Mouse (Mus musculus) retina, postnatal 7 days (tissue): ENCODE data around the gene Pde10a.

Source experiments
- DNase-seq: peaks from one replicate; pipeline ENCODE4 v3.0.0-alpha.2; 2012; ENCODE audit warnings: low read depth, low spot score

Pde10a gene

GRCm38 (mm10) chr17:8580360-8580759 lies 55.2 kb downstream of the Pde10a start:
- no peak for DNase-seq

DNA sequence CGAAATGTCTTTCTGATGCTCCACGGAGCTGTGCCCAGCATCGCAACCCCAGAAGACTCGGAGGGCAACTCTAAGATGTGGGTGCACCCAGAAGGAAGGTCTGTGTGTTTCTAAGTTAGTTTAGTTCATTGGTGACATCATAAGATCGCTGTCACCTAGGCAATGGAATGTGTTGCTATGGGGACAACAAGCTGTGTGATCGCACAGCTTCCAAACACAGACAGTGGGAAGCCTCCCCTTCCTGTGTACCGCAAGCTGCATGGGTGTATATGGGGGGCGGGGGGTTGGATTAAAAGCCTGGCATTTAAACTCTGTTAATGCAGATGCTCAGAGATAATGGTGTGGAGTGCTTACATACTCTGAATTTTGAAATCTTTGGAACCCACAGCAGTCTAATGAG lies 56.4 kb downstream of the Pde10a start:
- DNase-seq: no peak

DNA sequence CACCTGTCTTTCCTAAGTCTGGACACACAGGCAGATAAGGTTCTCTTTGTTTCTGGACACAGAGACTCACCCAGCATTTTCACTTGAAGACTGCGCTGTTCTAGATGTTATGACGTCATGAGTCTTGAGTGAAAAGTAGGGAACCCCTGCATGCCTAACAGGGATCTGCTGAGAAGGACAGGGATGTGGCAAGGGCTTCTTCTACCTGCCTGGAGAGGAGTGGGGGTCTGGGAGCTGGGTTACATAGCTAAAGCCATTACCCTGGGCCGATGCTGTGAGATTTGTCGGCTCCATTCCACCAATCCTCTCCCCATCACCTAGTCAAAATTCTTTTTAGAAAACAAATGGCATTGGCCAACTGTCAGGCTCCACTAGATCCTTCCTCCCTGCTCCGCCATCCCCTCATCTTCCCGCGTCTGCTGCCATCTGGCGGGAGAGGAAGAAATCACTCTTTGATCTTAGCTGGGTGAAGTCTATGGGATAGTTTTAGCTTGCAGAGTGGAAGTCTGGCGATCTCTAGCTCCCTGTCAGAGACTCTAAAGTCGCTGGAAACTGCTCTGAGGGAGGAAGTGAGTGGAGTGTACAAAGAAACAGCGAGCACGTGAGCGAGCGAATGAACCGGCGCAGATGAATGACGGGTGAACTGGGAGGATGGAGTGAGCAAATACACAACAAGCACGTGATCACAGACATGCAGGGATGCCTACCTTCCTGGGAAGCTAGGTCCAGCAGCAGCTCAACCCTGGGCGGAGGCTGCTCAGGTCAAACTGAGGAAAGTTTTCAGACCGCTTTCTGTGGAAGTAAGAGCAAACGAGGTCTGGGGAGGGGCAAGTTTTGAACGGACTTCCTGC lies 67.5 kb downstream of the Pde10a start:
- peak; percentile 66 for DNase-seq

DNA sequence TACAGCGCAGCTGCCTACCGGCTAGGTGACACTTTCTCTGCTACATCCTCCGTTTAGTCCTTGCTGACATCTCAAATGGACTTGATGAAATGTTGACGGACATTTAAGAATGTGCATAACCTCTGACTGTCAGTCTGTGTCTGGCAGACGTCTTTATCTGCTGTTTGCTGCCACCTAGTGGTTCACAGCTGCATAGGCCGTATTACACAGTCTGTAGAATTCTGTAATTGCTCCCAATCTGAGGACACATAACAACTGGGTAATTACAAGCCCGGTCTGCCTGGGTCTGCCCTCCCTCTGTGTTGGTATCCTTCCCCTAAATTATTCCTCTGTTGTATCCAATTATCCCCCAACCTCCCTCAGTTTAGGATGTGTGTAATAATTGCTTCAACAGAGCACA lies 72.6 kb downstream of the Pde10a start:
- peak; percentile 43 for DNase-seq

- DNase-seq: no peak
These were observed 77.8 kb downstream of the Pde10a start for GRCm38 (mm10) chr17:8602976-8603375.

- no peak for DNase-seq
These were observed 80.7 kb downstream of the Pde10a start for GRCm38 (mm10) chr17:8605921-8606320.

DNA sequence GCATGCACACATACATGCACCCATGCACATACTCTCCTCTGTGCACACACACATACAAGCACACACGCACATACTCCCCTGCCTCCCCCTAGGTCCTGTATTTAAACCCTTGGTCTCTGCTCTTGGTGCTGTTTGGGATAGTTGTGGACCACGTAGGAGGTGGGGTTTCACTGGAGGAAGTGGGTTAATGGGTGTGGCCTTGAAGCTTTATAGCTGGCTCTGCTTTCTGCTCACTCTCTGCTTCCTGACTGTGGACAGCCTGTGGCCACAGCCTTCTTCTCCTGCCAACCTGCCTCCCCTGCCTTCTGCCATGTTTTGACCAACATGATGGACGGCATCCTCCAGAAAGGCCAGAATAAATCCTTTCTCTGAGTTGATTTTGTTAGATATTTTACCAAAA lies 81.5 kb downstream of the Pde10a start:
- no peak for DNase-seq

- no peak for DNase-seq
These were observed 86.7 kb downstream of the Pde10a start for GRCm38 (mm10) chr17:8611916-8612315.

DNA sequence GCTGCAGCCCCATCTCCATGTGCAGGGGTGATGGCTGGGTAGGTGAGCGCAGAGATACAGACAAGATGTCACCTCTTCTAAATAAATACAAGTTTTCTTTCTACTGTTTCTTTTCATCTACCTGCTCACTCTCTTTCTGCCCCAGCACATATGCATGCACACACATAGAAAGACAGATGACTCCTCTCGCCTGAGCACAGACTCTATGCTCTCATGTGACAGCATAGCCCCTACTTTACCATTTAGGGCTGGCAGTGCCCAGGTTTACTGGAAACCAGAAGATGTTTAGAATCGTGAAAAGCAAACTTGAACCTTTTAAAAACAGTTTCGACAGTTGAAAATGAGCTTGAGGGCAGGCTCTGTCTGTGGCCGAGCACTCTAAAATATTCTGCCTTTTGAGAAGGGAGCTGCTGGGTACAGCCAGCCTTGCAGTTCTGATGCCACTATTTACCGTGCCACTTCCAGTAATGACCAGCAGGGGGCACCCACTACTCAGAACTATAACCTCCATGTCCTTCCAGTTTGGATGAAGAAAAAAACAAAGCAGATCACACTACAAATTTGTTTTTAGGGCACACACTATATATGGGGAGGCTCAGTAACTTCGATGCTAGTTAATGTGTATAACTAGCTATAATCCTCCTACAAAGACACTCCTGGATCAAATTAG lies 88.8 kb downstream of the Pde10a start:
- peak; percentile 68 for DNase-seq

- no peak for DNase-seq
These were observed 95.2 kb downstream of the Pde10a start for GRCm38 (mm10) chr17:8620346-8620745.

DNA sequence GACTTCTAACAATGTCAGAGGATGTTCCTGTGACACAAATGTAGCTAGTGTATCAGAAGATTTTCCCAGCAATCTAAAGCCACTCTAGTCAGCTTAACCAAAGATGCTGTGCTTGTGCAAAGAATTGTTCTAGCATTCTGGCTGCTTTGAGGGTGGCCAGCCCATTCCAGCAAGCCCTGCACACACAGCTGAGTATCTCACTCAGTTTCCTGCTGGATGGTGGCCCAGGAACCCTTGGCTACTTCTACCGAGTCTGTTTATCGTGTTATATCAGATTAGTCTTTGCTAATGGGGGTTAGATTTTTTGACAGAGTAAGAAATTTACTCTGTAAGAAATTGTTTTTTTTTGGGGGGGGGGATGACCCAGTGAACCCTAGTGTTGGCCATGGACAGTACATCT lies 95.9 kb downstream of the Pde10a start:
- DNase-seq: no peak

- no peak for DNase-seq
These were observed 96.7 kb downstream of the Pde10a start for GRCm38 (mm10) chr17:8621906-8622305.

DNA sequence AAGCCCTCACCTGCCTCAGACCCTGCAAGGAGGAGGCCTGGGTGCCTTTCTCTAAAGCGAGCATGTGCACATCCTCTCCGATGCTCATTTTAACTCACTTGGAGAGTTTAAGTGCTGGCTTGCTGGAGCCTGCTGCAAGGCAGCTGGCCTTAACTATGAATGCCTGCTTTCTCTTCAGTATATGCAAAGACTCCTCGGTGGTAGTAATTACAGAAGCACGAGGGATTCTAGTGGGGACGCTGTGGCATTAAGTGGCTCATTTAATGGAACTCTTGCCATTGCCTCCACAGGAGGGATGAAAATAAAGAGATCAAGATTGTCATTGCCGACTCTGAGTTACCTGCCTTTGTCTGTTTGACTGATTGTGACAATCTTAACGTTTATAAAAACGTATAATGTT lies 101.2 kb downstream of the Pde10a start:
- no peak for DNase-seq

GRCm38 (mm10) chr17:8631701-8632100 lies 106.5 kb downstream of the Pde10a start:
- DNase-seq: no peak

- no peak for DNase-seq
These were observed 108.4 kb downstream of the Pde10a start for GRCm38 (mm10) chr17:8633596-8633995.

DNA sequence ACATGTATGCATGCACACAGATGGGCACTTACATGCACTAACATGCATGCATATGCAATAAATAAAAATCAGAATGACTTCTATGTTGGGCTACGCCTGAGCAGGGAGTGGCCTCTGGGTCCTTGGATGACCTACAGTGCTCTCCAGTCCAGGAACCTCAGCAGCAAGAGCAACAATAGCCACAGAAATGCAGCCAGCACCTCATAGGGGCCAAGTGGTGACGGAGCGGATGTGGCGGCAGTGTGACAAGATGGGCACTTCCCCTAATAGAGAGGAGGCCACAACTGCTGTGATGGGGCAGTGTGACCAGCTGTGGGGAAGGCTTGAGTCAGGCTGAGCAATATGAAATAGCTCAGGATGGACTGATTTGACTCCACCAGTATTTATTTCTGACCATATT lies 109.3 kb downstream of the Pde10a start:
- no peak for DNase-seq

DNA sequence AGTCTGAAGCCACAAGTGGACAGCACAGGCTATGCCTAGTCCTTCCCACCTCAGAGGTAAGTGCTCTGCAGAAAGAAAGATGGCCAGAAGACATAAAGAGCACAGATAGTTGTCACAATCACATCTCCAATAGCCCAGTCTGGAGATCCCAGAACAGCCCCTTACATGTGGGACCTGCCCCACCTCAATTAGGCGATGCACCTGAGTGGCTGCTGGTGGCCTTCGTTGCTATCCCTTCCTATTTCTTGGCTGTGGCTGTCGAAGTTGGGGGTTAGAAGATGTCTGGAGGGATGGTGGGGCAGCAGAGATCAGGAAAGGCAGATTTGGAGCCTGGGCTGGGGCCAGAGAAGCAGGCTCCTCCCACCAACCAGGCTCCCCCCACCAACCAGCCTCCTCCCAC lies 111.1 kb downstream of the Pde10a start:
- DNase-seq: no peak

- no peak for DNase-seq
These were observed 111.5 kb downstream of the Pde10a start for GRCm38 (mm10) chr17:8636691-8637090.

- DNase-seq: no peak
These were observed 112.0 kb downstream of the Pde10a start for GRCm38 (mm10) chr17:8637181-8637580.

GRCm38 (mm10) chr17:8639703-8640380 lies 114.7 kb downstream of the Pde10a start:
- DNase-seq: peak; percentile 11

GRCm38 (mm10) chr17:8640741-8641480 lies 115.7 kb downstream of the Pde10a start:
- no peak for DNase-seq

GRCm38 (mm10) chr17:8641491-8641890 lies 116.3 kb downstream of the Pde10a start:
- DNase-seq: no peak
